Mouse (Mus musculus) heart, adult 8-10 months (tissue): Measurements from ENCODE around the gene Riiad1. TPM values are rescaled to one million over a fixed set of nuclear protein-coding genes. Genes with fewer than 3 reads are reported as not detected.

Experiments
- DNase-seq: peaks from one replicate; pipeline ENCODE4 v3.0.0; 2022; ENCODE audit warnings: low spot score
- total RNA-seq, 4 experiments: library from RNA; stranded (reverse); gene quantifications; 2 replicates each; pipeline ENCODE4 v1.2.4; 2022

Riiad1 gene
- total RNA-seq: 1 to 10 TPM in 3 of 4 experiments, under 1 TPM in 1; 0.95 to 2.1 (median 1.1) TPM

DNA sequence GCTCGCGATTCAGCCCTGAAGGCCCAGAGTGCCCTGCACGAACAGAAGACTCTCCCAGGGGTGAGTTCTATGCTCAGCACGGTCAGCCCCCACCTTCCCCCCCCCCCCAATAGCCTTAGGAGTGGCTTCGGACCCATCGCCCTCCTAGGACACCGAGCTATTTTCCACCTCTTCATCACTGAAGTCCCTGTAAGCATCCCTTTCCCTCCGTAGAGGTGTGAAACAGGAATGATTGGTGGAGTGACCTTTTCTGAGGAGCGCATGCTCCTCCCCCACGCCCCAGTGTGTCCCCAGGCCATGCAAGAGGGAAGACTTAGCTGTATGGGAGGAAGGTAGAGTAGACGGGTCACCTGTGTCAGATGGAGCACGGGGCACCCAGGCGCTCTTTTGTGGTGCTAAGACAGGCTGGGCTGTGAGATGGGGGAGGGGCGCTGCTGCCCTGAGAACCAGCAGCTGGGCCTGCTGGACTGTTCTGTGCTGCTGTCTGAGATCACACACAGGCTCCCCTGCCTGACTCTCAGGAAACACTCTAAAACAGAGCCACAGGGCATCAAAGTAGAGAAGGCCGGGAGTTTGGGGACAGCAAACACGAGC is at the start of gene Riiad1:
Gene Riiad1 (minus strand): TSS at position 51 of the 594 bp plus-strand sequence.
- DNase-seq: no peak

DNA sequence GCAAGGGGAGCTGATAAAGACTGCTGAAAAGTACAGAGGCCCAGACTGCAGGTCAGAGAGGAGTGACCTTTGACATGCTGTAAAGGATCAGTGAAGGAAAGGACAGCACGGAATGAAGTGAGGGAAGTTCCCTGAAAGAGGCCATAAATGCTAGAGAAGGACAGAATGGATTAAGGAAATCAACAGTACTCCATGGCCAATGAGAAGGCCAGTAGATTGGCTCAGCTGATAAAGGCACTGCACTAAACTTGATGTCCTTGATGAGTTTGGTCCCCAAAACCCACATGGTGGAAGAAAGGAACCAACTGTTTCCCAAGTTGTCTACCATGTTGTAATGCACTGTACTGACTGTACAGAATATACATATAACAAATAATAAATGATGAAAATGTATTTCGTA is 46.6 kb upstream of the Riiad1 start:
- DNase-seq: no peak

DNA sequence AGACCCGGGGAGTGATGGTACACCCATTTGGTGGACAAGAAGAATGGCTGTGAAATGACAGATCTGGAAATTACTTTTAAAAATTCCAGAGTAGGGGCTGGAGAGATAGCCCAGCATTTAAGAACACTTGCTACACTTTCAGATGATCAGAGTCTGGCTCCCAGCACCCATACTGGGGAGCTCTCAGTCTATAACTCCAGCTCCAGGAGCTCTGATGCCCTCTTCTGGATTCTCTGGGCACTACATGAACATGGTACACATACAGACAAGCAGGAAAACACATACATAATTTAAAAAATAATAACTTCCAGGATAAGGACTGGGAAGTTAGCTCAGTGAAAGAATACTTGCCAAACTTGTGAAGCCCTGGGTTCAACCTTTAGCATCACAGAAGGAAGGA is 26.5 kb upstream of the Riiad1 start:
- DNase-seq: no peak

DNA sequence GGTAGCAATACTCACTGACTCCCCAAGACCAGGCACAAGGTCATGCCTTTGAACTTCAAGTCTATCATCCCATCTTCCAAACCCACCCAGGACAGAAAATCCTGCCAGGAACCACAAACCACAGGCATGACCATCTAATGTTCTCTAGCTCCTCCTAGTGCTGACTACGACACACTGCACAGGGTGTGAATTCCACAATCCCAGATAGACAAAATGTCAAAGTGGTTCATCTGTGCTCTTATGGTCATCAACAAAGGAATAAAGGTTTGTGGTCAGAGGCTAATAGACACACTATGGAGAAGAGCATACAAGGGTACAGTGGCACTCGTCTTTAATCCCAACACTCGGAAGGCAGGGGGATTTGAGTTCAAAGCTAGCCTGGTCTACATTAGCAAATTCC is 22.1 kb upstream of the Riiad1 start:
- DNase-seq: peak; percentile 11

DNA sequence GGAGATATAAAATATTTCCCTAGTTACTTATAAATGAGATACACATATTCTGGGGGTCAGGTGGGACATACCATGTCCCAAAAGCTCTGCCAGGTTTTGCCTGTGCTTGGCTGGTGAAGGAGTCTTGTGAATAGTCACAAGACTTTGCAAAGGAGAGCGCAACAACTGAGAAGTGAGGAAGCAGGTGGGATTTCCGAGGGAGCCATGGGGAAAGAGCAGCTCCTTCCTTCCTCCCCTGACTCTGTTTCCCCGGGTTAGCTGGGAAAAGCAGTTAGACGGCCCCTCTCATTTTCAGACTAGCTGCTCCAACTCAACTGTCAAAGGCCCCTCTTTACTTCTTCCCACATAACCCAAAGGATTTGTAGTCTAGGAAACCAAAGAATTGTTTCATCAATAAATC is 17.0 kb upstream of the Riiad1 start:
- DNase-seq: no peak

DNA sequence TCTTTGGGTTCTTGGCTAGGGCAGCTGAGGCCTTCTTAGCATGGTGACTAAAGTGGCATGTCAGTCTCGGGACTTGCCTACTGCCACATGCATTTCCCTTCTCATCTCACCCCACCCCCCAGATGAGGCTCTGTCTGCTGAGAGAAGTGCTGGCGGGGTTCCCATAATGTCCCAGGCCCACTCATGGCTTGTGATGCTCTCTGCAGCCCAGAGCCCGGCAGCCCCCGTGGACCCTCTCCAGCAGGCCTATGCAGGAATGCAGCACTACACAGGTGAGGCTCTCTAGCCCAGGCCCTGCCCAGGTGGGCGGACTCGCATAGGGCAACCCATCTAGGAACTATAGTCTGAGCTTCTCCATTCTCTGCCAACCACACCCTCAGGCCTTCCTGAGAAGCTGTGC is 7.4 kb upstream of the Riiad1 start:
- no peak for DNase-seq

DNA sequence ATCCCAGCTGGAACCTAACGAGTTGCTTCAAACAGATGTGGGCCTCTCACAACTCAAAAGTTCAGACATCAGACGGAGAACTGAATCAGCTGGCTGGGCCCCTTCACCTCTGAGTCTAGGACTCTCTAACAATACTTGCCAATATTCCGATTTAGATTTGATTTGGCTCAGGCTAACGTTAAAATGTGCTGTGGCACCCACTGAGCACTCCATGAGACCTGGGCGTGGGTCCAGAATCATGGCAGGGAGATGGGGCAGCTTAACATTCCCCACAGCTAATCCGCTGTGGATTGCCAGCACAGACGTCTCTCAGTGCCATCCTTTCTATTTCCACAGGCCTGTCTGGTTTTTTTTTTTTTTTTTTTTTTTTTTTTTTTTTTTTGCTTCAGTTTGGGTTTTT is 5.8 kb upstream of the Riiad1 start:
- no peak for DNase-seq

DNA sequence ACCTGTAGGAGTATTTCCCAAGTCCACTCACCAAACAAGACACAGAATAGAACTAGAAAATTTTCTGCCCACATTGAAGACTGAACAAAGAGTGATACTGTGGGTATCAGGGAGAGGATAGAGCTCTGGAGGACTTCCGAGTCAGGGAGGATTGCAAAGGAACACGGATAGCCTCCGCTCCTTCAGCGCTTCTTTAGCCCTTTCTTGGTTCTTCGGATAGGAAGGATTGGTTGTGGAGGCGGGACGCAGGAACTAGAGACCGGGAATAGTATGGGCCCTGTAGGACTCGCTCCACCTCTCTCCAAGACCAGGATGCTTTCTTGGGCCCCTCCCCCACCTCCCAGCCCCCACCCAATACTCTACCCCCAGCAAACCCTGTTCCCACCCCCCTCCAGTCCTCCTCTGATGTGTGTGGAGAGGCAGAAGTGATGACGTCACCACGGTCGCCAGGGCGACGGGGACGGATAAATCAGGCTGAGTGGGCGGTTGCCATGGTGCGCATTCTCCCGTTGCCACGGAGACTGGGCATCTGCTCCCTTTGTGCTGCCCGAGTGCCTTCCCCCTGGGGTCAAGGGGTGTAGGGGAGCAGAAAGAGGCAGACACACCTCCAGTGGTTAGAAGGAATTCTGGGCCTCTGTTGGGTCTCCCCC is 3.8 kb upstream of the Riiad1 start:
- DNase-seq: no peak

DNA sequence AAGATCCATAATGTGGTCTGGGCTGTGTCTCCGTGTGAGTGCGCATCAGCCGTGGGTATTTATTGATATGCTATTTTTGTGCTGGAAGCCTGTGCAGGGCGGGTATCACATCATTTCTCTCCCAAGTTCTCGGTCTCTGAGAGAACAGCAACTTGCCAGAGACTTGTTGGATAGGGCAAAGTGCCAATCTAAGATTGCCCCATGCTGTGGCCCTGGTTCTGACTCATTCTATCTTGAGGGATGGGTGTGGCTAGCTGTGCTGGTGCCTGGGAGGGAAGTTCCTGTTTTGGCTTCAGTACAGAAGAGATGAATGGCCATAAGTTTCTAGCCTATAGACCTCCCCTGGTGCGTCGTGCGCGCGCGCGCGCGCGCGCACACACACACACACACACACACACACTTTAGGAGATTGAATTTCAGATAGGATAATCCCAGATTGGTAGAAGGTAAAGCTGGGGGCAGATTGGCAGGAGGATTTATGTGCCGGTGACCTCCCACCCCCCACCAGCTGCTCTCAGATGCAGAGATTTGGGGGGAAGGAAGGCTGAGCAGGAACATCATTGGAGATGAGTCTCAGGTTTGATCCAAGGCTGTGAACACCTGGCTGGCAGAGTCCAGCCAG is 2.7 kb upstream of the Riiad1 start:
- DNase-seq: peak; percentile 16

DNA sequence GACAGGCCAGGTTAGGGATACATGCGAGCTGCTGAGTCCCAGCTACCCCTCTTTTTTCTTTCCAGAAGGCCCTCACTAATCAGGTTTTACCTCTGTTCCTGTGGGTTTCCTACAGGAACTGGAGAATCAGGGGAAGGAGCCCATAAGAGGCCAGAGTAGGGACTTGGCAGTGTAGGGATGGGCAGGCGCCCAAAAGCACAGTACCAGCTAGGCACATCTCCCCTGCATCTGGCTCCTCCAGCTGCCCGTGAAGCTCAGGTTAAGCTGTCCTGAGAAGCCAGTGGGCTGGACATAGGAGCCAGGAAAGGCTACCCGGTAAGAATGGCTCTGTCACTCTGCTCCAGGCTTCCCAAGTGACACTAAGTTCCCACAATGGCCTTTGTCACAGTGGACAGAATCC is 1.3 kb upstream of the Riiad1 start:
- no peak for DNase-seq

DNA sequence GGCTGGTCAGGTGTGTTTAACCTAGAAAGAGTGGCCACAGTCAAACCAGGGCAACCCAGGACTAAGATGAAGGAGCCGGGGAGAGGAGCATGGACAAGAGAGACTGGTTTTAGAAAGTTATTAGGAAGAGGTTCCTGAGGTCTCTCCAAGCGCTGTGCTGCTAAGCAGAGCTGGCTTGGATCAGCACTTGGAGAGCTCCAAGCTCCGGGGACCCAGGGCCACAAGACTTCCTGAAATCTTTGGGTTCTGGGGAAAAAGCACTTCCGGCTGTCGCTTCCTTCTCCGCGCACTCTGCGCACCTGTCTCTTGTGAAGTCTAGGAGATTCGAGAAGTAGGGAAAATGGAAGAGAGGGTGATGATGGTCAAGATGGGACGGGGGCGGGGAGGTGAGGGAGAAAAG is 577 bp downstream of the Riiad1 start:
- no peak for DNase-seq

DNA sequence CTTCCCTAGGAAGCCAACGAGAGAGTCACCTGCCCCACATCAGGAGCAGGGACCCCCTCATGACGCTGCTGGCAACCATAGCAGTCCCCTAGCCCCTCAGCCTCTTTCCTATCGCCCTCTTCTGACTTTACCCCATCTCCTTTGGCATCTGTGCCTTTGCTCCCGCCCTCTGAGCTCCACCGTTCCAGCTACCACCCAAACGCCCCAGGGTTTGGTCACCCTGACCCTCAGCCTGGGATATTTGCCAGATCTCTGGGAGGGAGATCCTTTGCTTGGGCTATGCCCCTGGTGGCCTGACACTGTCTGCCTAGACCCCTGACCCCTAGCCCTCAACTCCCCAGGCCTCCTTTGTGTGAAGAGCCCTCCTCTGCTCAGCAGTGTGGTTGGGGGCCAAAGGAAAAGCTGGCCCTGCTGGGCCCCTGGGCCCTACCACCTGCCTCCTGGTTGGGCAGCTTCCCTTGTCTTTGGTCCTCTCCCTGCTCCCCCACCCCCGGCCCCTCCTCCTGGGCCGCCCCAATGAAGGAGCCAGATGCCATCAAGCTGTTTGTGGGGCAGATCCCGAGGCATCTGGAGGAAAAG is 1.5 kb downstream of the Riiad1 start:
- no peak for DNase-seq

DNA sequence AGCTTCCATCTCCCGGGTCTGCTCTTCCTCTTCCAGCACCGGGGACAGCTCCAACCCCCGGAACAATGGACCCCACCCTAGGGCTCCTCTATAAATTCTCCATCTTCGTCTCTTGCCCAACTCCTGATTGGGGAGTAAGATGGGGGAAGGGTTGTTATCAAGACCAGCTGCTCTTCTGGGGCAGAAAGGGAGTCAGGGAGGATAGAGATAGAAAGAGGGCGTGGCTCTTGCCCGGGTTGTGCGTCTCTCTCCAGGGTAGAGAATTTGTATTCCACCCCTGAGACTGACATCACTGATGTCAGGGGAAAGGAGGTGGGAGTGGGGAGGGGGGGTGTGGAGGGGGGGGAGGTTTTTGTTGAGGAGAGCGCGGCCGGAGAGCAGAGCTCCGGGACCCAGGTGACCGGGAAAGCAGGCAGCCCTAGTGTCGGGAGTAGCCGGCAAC is 2.1 kb downstream of the Riiad1 start, which contains the start of gene Celf3:
Gene Celf3 (plus strand): TSS at position 315 of the 442 bp plus-strand sequence.
- no peak for DNase-seq

DNA sequence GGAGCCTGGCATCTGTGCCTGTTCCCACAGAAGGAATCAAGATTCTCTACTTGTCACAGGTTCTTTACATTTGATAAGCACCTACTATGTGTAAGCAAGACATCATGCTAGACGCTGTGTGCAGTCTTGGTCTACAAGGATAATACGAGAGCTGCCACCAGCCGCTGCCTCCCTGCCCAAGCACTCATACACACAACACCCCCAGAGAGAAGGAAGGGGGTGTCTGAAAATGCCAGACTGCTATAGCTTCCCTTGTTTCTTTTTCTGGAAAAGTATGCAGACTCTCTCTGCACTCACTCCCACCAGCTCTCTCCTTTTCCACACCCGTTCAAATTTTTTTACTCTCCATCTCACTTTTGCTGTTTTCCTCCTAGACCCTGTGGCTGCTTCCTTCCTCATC is 2.7 kb downstream of the Riiad1 start:
- no peak for DNase-seq

DNA sequence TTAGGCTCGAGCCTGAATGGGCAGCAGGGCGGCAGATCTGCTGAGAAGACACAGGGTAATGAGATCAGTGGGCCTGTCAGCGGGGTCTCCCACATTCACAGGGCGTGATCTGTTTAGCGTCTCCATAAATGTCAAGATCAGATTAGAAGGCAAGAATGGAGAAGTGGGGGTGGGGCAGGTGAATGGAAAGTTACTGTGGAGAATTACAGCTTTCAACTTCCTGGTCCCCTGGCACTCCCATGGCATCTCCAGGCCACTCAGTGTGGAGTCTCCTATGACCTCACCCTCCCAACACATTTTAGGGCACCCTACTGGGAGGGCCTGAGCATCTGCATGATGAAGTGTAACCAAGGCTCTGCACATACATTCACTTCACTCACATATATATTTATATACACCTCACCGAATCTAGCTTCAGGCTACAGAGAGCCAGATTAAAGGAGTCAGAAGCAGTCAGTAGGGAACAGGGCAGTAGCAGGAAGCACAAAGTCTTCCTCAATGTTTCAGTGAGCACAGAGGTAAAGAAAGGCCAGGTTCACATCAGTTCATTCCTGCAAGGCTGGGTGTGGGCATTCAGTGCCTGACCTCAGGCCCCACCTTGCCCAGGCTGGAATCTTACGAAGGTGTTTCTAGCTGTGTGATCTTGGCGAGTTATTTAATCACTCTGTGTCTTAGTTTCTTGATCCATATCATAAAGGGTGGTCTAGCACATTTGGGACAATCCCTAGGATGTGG is 3.7 kb downstream of the Riiad1 start:
- DNase-seq: no peak

DNA sequence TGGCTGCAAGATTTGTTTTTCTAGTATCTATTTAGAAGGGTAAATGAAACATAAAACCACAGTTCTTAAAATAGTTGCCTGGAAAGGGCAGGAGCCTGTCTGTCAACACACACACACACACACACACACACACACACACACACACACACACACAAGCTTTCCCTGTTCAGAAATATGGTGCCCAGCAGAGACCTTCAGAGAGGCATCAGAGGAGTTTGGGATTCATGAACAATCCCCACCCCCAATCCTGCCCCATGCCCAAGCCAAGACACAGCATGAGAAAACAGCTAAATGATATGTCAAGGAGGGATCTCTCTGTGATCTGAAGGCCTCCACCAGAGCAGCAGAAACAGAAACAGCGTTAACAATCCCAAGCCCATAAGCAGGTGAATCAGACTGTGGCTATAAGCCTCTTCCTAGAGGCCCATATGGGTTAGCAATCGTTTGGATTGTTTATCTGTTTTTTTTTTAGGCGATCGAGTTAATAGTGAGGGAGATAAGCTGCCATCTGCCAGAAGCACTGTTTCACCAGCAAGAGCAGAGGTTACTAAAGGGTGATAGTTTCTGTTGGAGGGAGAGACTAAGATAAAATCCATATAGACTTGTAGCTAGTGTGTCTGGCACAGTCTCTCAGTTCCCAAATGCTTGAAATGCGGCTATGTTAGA is 6.4 kb downstream of the Riiad1 start:
- no peak for DNase-seq

DNA sequence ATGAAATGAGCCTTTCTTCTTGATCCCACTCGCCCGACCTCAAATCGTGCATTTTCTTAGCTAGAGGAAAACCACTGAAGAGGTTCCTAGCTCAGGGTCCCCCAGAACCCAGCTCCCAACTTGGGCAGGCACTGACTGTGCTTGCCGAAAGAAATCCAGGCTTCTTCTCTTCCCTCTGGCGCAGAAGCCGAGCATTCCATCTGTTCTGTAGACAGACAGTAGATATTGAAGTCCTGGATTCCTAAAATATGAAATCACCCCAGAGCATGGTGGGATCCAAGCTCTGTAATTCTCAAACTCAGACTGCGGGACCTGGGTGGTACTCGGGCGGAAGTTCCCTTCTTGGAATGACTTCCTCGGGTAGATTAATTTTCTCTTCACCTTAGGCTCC is 7.0 kb downstream of the Riiad1 start:
- DNase-seq: no peak

DNA sequence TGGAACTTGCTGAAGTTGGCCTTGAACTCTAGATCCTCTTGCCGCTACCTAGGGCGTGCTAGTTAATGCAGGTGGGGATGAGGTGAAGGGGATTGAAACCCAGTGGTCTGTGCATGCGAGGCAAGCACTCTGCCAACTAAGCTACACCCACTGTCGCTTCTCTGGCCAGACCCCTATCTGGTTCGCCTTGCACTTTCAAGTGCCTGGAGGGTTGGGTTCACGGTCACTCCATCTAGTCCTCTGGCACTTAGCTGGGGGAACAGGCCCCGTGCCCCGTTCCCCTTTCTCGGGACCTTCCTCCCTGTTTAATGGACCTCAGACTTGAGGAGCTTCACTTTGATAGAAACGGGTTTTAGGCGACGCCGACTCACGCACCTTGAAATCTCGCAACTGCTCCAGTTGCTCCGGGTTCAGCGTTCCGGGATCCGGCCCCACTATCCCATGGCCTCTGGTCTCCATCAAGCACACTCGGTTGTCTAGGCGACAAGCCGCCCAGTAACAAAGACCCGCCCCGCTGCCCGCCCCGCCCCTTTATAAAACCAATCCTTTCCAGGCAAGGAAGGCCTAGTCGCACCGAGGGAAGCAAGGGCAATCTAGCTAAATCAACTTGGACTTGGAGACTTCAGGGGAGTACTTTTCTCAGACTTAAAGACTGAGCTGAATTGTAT is 7.6 kb downstream of the Riiad1 start:
- peak; percentile 5 for DNase-seq

DNA sequence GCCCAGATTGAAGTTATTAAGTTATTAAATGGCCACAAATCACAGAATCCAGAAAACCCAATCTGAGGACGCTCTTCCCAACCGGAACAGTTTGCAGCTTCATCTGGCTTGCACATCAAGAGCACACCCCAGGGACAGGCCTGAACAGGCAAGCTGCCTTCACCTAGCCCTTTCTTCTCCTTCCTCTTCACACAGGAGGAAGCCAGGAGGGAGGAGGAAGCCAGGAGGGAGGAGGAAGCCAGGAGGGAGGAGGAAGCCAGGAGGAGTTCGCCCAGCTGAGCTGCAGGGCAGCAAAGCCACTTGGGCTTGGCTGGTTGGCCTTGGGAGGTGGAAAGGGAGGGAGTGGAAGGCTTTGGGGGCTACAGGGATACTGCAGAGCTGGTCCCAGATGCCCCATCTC is 11.2 kb downstream of the Riiad1 start:
- no peak for DNase-seq

DNA sequence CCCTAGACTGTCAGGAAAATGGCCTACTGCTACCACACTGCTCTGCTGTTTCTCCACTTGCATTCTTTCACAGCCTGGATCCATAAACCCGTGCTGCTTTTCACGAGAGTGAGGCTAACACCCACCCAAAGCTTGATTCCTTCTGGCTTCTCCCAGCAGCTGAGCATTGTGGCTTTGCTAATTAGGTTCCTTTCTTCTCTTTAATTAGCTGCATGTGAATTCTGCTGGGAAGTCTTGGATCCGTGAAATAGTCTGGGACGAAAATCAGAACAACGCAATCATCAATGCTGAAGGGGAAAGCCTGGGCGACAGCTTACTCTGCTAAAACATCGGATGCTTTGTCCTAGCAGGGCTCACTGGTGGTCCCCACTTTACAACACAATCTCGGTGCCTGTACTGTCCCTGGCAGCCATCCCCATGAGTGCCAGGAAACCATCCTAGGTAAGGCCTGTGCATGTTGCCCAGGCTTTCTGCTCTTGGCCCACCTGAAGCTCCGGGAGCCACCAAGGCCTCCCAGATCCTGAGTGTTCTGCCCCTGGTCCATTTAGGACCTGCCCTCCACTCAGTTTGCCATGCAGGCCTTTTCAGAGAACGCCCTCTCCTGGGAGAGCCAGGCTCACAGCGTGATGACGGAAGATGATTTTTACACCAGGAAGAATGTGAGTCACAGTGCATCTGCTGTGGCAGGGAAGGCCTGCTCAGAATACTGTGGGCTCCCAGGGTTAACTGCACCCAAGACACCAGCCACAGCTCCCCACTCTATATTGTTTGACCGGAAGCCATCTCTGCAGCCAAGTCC is 14.3 kb downstream of the Riiad1 start:
- DNase-seq: no peak
